Mouse (Mus musculus): ENCODE measurements around the gene Steap3. TPM values are rescaled to one million over a fixed set of nuclear protein-coding genes. Genes with fewer than 3 reads are reported as not detected.

The Steap3 gene
- total and polyA plus RNA-seq, 2 experiments = 7.5 to 33.3 TPM

DNA sequence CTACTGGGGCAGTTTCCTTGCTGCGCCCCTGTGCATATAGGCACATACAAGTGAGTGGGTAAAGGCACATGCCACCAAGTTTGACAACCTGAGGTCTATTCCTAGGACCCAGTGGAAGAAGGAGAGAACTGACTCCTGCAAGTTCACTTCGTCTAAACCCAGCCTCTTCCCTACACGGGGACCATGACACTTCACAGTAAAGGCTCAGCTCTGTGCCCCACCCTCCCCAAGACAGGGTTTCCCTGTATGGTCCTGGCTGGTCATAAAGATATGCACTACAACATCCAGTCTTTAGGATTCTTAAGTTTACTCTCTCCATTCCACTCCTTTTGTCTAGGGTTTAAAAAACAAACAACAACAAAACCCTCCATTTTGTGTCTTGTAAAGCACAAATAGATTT, 21.9 kb downstream of the Steap3 start:
- WGBS = 83% methylated on average over 3 of the region's 3 CpGs
- H3K4me3 ChIP-seq (ENCODE audit: insufficient read depth, low read depth, low read length) = no peak overlapping the region
- no peak for TF ChIP-seq POLR2A (IDR thresholded peaks at IDR 0.05; ENCODE audit: extremely low read depth, insufficient read depth, low read length)
- TF ChIP-seq CTCF (IDR thresholded peaks at IDR 0.05; ENCODE audit: low read depth, low read length) = no peak
- H3K36me3 ChIP-seq (ENCODE audit: control insufficient read depth, insufficient read depth, low read length) = no peaks in the 10 kb centered on the region
- H3K4me1 ChIP-seq (ENCODE audit: control insufficient read depth, insufficient read depth, low read length) = no peaks in the 10 kb centered on the region
- H3K27me3 ChIP-seq (ENCODE audit: control insufficient read depth, insufficient read depth, low read length) = no peaks in the 10 kb centered on the region
- no peak overlapping the region for H3K9ac ChIP-seq (ENCODE audit: low read depth, low read length)
- H3K79me2 ChIP-seq (ENCODE audit: control insufficient read depth, insufficient read depth, low read length) = no peaks in the 10 kb centered on the region; the same call in 1 of the 2 replicates
- DNase-seq (ENCODE audit: extremely low read depth, low read depth, low spot score) = no peak
- no peak overlapping the region for H3K27ac ChIP-seq (replicated peaks; ENCODE audit: insufficient read depth, low read depth, low read length)

- H3K36me3 ChIP-seq (ENCODE audit: control insufficient read depth, insufficient read depth, low read length) = no peaks in the 10 kb centered on the region
- no peaks in the 10 kb centered on the region for H3K4me1 ChIP-seq (ENCODE audit: control insufficient read depth, insufficient read depth, low read length)
- DNase-seq (ENCODE audit: extremely low read depth, low read depth, low spot score) = no peak
- H3K79me2 ChIP-seq (ENCODE audit: control insufficient read depth, insufficient read depth, low read length) = no peaks in the 10 kb centered on the region; the same call in 1 of the 2 replicates
- H3K9ac ChIP-seq (ENCODE audit: low read depth, low read length) = no peak overlapping the region
- H3K4me3 ChIP-seq (ENCODE audit: insufficient read depth, low read depth, low read length) = no peak overlapping the region
- WGBS = 90% methylated on average over 5 of the region's 5 CpGs
- TF ChIP-seq CTCF (IDR thresholded peaks at IDR 0.05; ENCODE audit: low read depth, low read length) (no peak), POLR2A (IDR thresholded peaks at IDR 0.05; ENCODE audit: extremely low read depth, insufficient read depth, low read length) (no peak)
- H3K27ac ChIP-seq (replicated peaks; ENCODE audit: insufficient read depth, low read depth, low read length) = no peak overlapping the region
- H3K27me3 ChIP-seq (ENCODE audit: control insufficient read depth, insufficient read depth, low read length) = no peaks in the 10 kb centered on the region
Measured at GRCm38 (mm10) chr1:120249842-120250241, 22.7 kb downstream of the Steap3 start.

DNA sequence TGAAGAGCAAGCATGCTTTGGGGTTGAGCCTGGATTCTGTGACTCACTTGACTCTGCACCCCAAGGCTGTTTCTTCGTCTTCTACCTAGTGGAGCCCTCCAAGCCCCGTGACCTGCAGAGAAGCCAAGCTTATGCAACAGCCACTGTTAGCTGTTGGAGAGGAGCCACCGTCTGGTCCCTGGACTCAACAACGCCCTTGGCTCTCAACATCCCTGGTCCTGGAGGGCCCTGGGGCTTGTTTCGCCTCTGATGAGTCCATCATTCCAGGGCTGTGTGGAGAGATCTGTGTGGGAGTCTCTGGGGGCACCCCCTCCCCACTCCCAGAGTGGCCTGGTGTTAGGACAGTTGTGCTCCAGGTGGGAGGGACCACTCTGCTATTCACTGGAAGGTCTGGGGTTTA, 24.3 kb downstream of the Steap3 start:
- H3K4me1 ChIP-seq (ENCODE audit: control insufficient read depth, insufficient read depth, low read length) = no peaks in the 10 kb centered on the region
- no peak overlapping the region for H3K9ac ChIP-seq (ENCODE audit: low read depth, low read length)
- 20% methylated on average over 5 of the region's 5 CpGs for WGBS
- no peaks in the 10 kb centered on the region for H3K27me3 ChIP-seq (ENCODE audit: control insufficient read depth, insufficient read depth, low read length)
- DNase-seq (ENCODE audit: extremely low read depth, low read depth, low spot score) = peak; percentile 52
- no peaks in the 10 kb centered on the region for H3K36me3 ChIP-seq (ENCODE audit: control insufficient read depth, insufficient read depth, low read length)
- no peak overlapping the region for H3K4me3 ChIP-seq (ENCODE audit: insufficient read depth, low read depth, low read length)
- no peak overlapping the region for H3K27ac ChIP-seq (replicated peaks; ENCODE audit: insufficient read depth, low read depth, low read length)
- no peaks in the 10 kb centered on the region for H3K79me2 ChIP-seq (ENCODE audit: control insufficient read depth, insufficient read depth, low read length)
- TF ChIP-seq CTCF (IDR thresholded peaks at IDR 0.05; ENCODE audit: low read depth, low read length) (no peak), POLR2A (IDR thresholded peaks at IDR 0.05; ENCODE audit: extremely low read depth, insufficient read depth, low read length) (no peak)

DNA sequence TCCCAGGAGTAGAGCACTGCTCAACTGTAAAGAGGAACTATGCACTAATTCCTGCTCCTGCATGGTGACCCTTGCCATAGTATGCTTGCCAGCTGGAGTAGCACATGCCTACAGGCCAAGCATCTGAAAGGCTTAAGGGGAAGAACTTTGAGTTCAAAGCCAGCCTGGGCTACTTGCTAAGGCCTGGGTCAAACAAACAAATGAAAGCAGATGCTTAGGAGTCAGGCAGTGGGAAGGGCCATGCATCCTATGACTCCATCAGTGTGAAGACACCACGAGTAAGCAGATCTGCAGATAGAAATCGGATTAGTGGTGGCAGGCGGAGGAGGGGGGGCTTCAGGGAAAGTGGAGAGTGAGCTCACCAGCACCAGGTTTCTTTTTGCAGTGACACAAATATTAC, 25.2 kb downstream of the Steap3 start:
- Histone ChIP-seq H3K36me3 (ENCODE audit: control insufficient read depth, insufficient read depth, low read length) (no peaks in the 10 kb centered on the region), H3K79me2 (ENCODE audit: control insufficient read depth, insufficient read depth, low read length) (no peaks in the 10 kb centered on the region), H3K4me1 (ENCODE audit: control insufficient read depth, insufficient read depth, low read length) (no peaks in the 10 kb centered on the region), H3K27me3 (ENCODE audit: control insufficient read depth, insufficient read depth, low read length) (no peaks in the 10 kb centered on the region), H3K27ac (replicated peaks; ENCODE audit: insufficient read depth, low read depth, low read length) (no peak overlapping the region), H3K4me3 (ENCODE audit: insufficient read depth, low read depth, low read length) (no peak overlapping the region), H3K9ac (ENCODE audit: low read depth, low read length) (no peak overlapping the region)
- 71% methylated on average over 3 of the region's 3 CpGs for WGBS
- TF ChIP-seq POLR2A (IDR thresholded peaks at IDR 0.05; ENCODE audit: extremely low read depth, insufficient read depth, low read length) = no peak
- no peak for TF ChIP-seq CTCF (IDR thresholded peaks at IDR 0.05; ENCODE audit: low read depth, low read length)
- no peak for DNase-seq (ENCODE audit: extremely low read depth, low read depth, low spot score)

DNA sequence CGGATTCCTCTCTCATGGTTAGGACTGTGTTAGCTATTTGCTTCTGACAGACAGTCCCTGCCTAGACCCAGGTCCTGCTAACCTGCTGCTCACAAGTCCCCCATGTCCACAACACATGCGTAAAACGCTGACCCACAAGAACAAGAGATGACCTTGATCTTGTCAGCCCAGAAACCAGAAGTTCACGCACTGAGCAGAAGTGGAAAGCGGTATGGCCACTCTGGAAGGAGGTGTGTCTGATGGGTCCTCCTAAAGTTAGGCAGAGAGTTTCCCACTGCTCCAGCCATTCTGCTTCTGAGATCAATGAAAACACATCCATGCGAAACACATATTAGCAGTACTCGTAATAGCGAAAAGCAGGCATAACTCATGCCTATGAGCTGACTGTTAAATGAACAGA, 25.6 kb downstream of the Steap3 start:
- WGBS = 89% methylated on average over 8 of the region's 8 CpGs
- H3K27ac ChIP-seq (replicated peaks; ENCODE audit: insufficient read depth, low read depth, low read length) = no peak overlapping the region
- H3K9ac ChIP-seq (ENCODE audit: low read depth, low read length) = no peak overlapping the region
- no peaks in the 10 kb centered on the region for H3K79me2 ChIP-seq (ENCODE audit: control insufficient read depth, insufficient read depth, low read length)
- no peaks in the 10 kb centered on the region for H3K36me3 ChIP-seq (ENCODE audit: control insufficient read depth, insufficient read depth, low read length)
- H3K27me3 ChIP-seq (ENCODE audit: control insufficient read depth, insufficient read depth, low read length) = no peaks in the 10 kb centered on the region
- no peak overlapping the region for H3K4me3 ChIP-seq (ENCODE audit: insufficient read depth, low read depth, low read length)
- TF ChIP-seq POLR2A (IDR thresholded peaks at IDR 0.05; ENCODE audit: extremely low read depth, insufficient read depth, low read length) (no peak), CTCF (IDR thresholded peaks at IDR 0.05; ENCODE audit: low read depth, low read length) (no peak)
- H3K4me1 ChIP-seq (ENCODE audit: control insufficient read depth, insufficient read depth, low read length) = no peaks in the 10 kb centered on the region
- DNase-seq (ENCODE audit: extremely low read depth, low read depth, low spot score) = no peak

DNA sequence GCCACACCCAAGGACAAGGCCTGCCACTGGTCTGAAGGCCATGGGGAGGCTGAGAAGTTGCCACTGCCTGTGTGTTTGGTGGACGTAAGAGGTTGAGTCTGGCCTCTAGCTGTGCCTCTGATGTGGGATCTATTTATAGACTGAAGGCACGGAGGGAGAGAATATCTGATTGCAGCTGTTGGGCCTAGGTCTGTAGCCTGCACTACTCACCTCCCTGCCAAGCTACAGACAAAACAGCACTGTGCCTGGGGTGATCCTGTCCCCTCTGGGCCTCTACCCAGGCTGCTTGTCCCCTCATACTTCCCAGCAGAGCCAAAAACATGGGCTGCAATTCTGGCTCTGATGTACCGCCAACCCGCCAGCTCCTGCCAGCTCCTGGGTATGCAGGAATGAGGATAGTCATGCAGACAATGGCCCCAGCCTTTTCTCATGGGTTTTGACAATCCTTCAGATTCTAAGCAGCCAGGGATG, 26.8 kb downstream of the Steap3 start:
- Histone ChIP-seq H3K9ac (ENCODE audit: low read depth, low read length) (no peak overlapping the region), H3K27ac (replicated peaks; ENCODE audit: insufficient read depth, low read depth, low read length) (no peak overlapping the region), H3K79me2 (ENCODE audit: control insufficient read depth, insufficient read depth, low read length) (no peaks in the 10 kb centered on the region), H3K27me3 (ENCODE audit: control insufficient read depth, insufficient read depth, low read length) (no peaks in the 10 kb centered on the region), H3K36me3 (ENCODE audit: control insufficient read depth, insufficient read depth, low read length) (no peaks in the 10 kb centered on the region), H3K4me1 (ENCODE audit: control insufficient read depth, insufficient read depth, low read length) (no peaks in the 10 kb centered on the region), H3K4me3 (ENCODE audit: insufficient read depth, low read depth, low read length) (no peak overlapping the region)
- 80% methylated on average over 4 of the region's 4 CpGs for WGBS
- TF ChIP-seq POLR2A (IDR thresholded peaks at IDR 0.05; ENCODE audit: extremely low read depth, insufficient read depth, low read length) (no peak), CTCF (IDR thresholded peaks at IDR 0.05; ENCODE audit: low read depth, low read length) (no peak)
- DNase-seq (ENCODE audit: extremely low read depth, low read depth, low spot score) = no peak

Measured in liver, adult 2 months (tissue).